Mouse (Mus musculus): ENCODE results near the gene Fbxw13.
"Not testable (repeated sequence)": the region's sequence is repeated elsewhere in the genome, so short reads cannot be mapped to it uniquely, and the experiment has no call there.

The Fbxw13 gene

DNA sequence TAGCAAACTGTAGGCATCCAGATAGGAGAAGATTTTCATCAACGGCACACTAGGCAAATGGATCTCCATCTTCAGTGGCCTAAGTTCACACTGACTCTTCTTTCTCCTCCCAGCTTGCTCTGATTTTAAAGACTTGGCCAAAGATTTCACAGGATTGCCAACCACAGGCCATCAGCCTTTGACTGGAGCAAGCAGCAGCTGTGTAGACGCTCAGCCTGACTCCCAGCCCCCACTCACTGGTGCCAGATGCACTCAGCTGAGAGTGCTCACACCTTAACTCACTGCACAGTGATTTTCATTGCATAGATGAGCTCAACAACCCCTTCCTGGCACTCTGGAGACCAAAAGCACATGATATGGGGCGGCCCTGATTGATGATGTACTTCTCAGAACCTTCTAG, at the start of gene Fbxw13:
TSS of gene Fbxw13 (minus strand) at position 101 of the 400 bp plus-strand sequence.
- not testable (repeated sequence) for DNase-seq (ENCODE audit: low read depth, low spot score)

DNA sequence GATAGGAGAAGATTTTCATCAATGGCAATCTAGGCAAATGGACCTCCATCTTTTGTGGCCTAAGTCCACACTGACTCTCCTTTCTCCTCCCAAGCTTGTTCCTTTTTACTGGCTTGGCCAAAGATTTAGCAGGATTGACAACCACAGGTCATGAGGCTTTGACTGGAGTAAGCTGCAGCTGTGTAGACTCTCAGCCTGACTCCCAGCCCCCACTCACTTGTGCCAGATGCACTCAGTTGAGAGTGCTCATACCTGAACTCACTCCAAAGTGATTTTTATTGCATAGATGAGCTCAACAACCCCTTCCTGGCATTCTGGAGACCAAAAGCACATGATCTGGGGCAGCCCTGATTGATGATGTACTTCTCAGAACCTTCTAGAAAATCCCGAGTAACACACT, 38.9 kb upstream of the Fbxw13 start, which contains the start of gene Fbxw20:
TSS of gene Fbxw20 (minus strand) at position 101 of the 400 bp plus-strand sequence.
- no peak for DNase-seq (ENCODE audit: low read depth, low spot score)

DNA sequence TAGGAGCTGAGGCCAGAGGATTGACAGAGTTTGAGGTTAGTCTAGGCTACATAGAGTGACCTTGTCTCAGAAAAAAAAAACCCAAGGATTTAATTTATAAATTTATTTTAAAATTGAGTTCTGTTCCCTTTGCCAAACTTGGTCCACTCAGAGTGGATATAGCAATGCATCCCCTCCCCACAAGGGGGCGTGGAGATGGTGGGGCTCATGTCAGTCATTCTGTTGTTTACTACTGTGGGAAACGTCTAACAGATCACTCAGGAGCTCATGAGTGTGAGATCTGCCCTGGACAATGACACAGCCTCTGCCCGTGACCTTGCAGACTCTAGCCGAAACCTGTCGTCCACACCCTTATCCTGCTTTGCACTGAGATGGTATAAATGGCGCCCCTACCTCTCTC, 22.7 kb upstream of the Fbxw13 start:
- DNase-seq (ENCODE audit: low read depth, low spot score) = no peak

DNA sequence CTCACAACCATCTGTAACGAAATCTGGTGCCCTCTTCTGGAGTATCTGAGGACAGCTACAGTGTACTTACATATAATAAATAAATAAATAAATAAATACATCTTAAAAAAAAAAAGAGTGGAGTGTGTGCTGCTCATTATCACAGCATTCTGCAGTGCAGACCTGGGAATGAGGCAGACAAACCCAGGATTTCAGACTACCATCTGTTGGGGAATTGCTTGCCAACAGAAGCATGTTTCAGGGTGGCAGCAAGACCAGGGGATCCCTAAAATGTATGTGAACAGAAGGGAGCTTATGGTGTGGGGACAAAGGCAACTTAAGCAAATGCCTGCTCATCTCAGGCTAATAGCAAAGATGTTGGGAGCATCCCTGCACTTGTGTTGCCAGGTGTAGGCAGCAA, 5.6 kb upstream of the Fbxw13 start:
- not testable (repeated sequence) for DNase-seq (ENCODE audit: low read depth, low spot score)

DNA sequence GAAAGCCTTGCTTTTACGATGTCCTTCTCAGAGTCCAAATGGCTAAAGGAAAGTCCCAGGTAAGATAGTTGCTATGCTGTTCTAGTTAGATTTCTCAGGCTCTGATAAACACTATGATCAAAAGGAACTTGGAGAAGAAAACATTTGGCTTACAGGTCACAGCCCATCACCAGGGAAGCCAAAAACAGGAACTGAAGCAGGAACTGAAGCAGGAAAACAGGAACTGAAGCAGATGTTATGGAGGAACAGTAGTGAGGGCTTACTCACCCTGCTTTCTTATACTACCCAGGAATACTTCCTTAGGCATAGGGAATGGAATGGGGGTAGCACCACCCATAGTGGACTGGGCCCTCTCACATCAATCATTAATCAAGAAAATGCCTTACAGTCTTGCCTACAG, 4.6 kb upstream of the Fbxw13 start:
- no peak for DNase-seq (ENCODE audit: low read depth, low spot score)

DNA sequence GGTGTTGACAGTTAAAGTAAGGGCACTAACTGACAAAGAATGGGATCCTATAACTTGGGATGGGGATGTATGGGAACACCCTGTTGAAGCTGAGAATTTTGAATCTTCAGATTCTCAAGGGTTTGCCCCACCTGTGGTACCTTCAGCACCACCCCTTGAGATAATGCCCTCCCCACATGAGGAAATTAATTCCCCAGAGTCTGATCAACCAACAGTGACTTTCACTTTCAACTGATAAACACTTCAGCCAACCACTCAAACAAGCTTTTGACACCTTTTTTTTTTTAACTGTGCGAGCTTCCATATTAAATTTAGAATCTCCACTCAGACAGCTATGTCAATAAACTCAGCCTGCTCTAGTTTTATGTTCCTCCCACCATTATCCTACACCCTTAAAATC, 3.6 kb upstream of the Fbxw13 start:
- no peak for DNase-seq (ENCODE audit: low read depth, low spot score)

DNA sequence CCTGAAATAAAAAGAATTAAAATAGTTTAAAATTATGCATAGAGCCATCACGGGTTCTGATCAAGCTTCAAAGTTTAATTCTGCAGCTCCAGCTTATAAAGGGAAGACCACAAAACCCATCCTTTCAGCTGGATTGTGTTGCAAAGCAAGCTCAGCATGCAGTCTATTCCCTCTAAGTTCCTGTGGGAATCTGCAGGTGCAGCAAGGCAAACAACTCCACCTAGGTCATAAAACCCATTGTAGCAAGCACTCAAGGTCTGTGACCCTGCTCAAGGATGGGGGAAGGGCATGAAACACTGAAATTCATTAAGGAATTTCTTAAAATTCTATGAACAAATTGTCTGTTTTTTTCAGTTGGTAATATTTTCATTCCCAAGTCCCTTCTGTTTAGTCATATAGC, 18.6 kb downstream of the Fbxw13 start:
- DNase-seq (ENCODE audit: low read depth, low spot score) = no peak

DNA sequence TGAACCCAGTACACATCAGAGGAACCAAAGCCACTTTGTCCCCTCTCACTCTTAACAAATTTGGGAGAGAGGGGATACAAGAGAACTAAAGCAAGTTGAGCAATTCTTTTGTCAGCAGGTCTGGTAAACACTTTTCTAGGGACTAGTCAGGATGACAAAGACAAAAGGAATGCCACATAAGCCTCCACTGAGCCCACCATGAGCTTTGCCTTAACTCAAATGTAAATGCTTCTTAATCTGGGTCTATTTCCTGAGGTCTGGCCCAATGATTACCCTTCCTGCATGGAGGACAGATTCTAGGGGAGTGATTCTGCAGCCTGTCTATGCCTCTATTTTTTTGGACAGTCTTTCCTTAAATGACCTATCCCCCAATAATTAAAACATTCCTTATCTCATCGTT, 19.5 kb downstream of the Fbxw13 start:
- DNase-seq (ENCODE audit: low read depth, low spot score) = no peak

DNA sequence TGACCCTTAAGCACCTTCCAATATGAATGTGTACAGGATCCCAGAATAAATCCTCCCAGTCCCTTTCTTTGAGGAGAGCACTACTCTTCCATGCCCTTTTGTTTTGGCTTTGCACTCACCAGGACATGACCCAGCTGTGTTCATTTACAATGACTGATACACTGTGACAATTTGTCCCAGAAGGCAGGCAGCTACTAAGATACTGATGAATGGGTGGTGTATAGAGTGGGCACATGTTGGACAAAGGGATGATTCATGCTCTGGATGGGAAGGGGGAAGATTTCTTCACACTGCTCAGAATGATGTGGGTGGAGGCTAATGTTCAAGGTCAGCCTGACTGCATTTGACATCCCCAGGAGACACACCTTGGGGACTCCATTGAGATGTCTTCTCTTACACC, 28.5 kb downstream of the Fbxw13 start:
- no peak for DNase-seq (ENCODE audit: low read depth, low spot score)

DNA sequence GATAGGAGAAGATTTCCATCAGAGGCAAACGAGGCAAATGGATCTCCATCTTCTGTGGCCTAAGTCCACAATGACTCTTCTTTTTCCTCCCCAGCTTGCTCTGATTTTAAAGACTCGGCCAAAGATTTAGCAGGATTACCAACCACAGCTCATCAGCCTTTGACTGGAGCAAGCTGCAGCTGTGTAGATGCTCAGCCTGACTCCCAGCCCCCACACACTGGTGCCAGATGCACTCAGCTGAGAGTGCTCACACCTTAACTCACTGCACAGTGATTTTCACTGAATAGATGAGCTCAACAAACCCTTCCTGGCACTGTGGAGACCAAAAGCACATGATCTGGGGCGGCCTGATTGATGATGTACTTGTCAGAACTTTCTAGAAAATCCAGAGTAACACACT, 33.8 kb downstream of the Fbxw13 start, which contains the start of gene Fbxw21:
TSS of gene Fbxw21 (minus strand) at position 101 of the 400 bp plus-strand sequence.
- DNase-seq (ENCODE audit: low read depth, low spot score) = no peak

DNA sequence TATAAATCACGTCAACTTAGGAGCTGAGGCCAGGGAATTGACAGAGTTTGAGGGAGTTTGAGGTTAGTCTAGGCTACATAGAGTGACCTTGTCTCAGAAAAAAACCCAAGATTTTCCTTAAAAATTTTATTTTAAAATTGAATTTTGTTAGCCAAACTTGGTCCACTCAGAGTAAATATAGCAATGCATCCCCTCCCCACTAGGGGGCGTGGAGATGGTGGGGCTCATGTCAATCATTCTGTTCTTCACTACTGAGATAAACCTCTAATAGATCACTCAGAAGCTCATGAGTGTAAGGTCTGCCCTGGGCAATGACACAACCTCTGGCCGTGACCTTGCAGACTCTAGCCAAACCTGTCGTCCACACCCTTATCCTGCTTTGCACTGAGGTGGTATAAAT, 55.4 kb downstream of the Fbxw13 start:
- not testable (repeated sequence) for DNase-seq (ENCODE audit: low read depth, low spot score)

DNA sequence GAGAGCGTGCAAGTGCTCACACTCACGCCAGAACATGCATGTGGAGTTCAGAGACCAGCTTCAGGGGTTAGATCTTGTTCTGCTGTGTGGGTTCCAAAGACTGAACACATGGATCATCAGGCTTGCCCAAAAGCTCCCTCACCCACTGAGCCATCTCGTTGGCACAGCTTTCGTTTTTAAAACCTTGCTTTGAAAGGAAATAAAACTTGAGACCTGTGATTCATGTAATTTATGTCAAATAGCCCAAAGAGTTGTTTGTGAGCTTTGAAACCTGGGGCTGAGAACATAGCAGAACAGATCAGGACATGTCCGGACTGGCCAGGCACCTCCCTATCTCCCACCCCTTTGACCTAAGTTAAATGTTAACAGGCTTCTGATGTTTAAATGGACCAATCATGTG, 65.7 kb downstream of the Fbxw13 start:
- no peak for DNase-seq (ENCODE audit: low read depth, low spot score)
